Mouse (Mus musculus) cerebellum, adult 18-20 months (tissue): ENCODE results near the gene Wdr66.

Source experiments
- DNase-seq, 2 experiments: peaks; one replicate each; pipeline ENCODE4 v3.0.0; 2021

The Wdr66 gene

GRCm38 (mm10) chr5:123368869-123369488, 117.1 kb downstream of the Wdr66 start:
- peak; percentile 39 to 70 for DNase-seq

GRCm38 (mm10) chr5:123370049-123370448, 118.1 kb downstream of the Wdr66 start:
- DNase-seq, result no peak

- no peak for DNase-seq
Measured at GRCm38 (mm10) chr5:123375262-123375661, 123.4 kb downstream of the Wdr66 start.

- DNase-seq, result no peak
Measured at GRCm38 (mm10) chr5:123375793-123376452, 124.0 kb downstream of the Wdr66 start.

GRCm38 (mm10) chr5:123376569-123376968, 124.7 kb downstream of the Wdr66 start:
- peak; percentile 70 to 80 for DNase-seq
